20 mouse cellular contexts compared by ENCODE assay signal in the genomic region with DNA sequence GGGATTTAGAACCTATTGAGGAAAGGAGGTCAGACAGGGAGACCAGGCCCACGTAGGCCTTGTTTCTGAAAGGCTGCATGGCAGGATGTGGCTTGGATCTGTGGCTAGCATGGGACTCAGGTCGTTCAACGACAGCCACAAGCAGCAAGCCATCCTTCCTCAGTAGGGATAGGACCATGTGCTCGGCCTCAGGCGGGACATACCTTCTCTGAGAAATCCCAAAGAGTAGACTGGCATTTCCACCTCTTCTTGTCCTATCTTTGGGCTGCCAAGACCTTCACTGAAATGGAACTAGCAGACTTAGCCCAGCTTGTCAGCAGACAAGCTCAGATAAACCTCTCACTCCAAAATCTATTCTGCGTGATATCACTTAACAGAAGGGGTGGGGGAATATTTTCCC.
DNase-seq lines count a peak whose midpoint lies in the region; ATAC-seq lines count a peak whose summit lies in the region.
"Had no signal": no experiment of that assay in that cellular context is flagged by ENCODE, and none has a peak within 500 bp of the region (broad histone marks: within the 10 kb centered on the region; RNA-seq: fewer than 3 reads in every experiment).

No protein-coding gene starts in this region.

- no peak for ATAC-seq in heart, embryonic 11.5 days (replicated peaks; ENCODE audit: insufficient number of reproducible peaks, low FRiP score, low TSS enrichment)
- ATAC-seq in heart, embryonic 15.5 days (replicated peaks; ENCODE audit: insufficient number of reproducible peaks, insufficient read depth, low FRiP score, low read depth), result no peak
- no peak for ATAC-seq in heart, embryonic 16.5 days (replicated peaks; ENCODE audit: extremely low read depth, insufficient read depth, low FRiP score)
- no peak for ATAC-seq in megakaryocyte-erythroid progenitor cell, adult 5-6 weeks (replicated peaks; ENCODE audit: low FRiP score, low TSS enrichment, poor library complexity, severe bottlenecking)
- ATAC-seq: CD4-positive, CD25-positive, alpha-beta regulatory T cell, adult 4 months; forebrain, embryonic 13.5 days; forebrain, postnatal 0 days; intestine, embryonic 16.5 days had no signal

- H3K4me3 ChIP-seq in heart, embryonic 11.5 days (ENCODE audit: low read depth, low read length), result no peak overlapping the region
- H3K4me3 ChIP-seq in heart, embryonic 15.5 days, result no peak overlapping the region
- H3K4me3 ChIP-seq in heart, embryonic 16.5 days (ENCODE audit: low read length), result no peak overlapping the region
- H3K4me3 ChIP-seq: embryonic facial prominence, embryonic 10.5 days; forebrain, embryonic 13.5 days; hindbrain, embryonic 15.5 days had no signal

- WGBS in heart, embryonic 11.5 days (ENCODE audit: insufficient replicate concordance), result 63% methylated on average over 6 of the region's 6 CpGs
- 48% methylated on average over 6 of the region's 6 CpGs for WGBS in heart, embryonic 15.5 days
- WGBS in heart, embryonic 16.5 days, result 53% methylated on average over 6 of the region's 6 CpGs

- no peaks in the 10 kb centered on the region for H3K27me3 ChIP-seq in heart, embryonic 11.5 days (ENCODE audit: control insufficient read depth, insufficient read depth, low read length)
- H3K27me3 ChIP-seq in heart, embryonic 15.5 days, result no peaks in the 10 kb centered on the region
- no peaks in the 10 kb centered on the region for H3K27me3 ChIP-seq in heart, embryonic 16.5 days (ENCODE audit: control insufficient read depth, insufficient read depth, low read length)
- H3K27me3 ChIP-seq: forebrain, embryonic 13.5 days; hindbrain, embryonic 15.5 days had no signal

- no peak overlapping the region for H3K9ac ChIP-seq in heart, embryonic 11.5 days (ENCODE audit: low read depth, low read length)
- H3K9ac ChIP-seq in heart, embryonic 15.5 days, result 0 out of 2 replicates have a peak overlapping the region, but pooled peaks have one; percentile 9
- no peak overlapping the region for H3K9ac ChIP-seq in heart, embryonic 16.5 days (ENCODE audit: low read length)
- H3K9ac ChIP-seq: forebrain, embryonic 13.5 days; forebrain, postnatal 0 days; hindbrain, embryonic 15.5 days had no signal

- no peak for DNase-seq in heart, postnatal 4 days
- no peak for DNase-seq in heart, adult 18-20 months
- DNase-seq: adrenal gland, adult 8-10 months; adrenal gland, postnatal 36 days; B cell, adult 2 months; cerebellum, adult 2 months; cerebellum, postnatal 10 days; forebrain, postnatal 0 days; gastrocnemius, postnatal 14 days; kidney, adult 2 months had no signal

- no peaks in the 10 kb centered on the region for H3K9me3 ChIP-seq in heart, embryonic 11.5 days (replicated peaks; ENCODE audit: control insufficient read depth, low read length)
- H3K9me3 ChIP-seq in heart, embryonic 15.5 days (replicated peaks), result no peaks in the 10 kb centered on the region
- no peaks in the 10 kb centered on the region for H3K9me3 ChIP-seq in heart, embryonic 16.5 days (replicated peaks; ENCODE audit: control insufficient read depth, low read length)
- H3K9me3 ChIP-seq: embryonic facial prominence, embryonic 10.5 days; forebrain, embryonic 13.5 days; G1E; hindbrain, embryonic 15.5 days had no signal

- 0 out of 2 replicates have a peak overlapping the region, but pooled peaks have one; percentile 35 for H3K27ac ChIP-seq in heart, embryonic 11.5 days (ENCODE audit: low read depth, low read length)
- H3K27ac ChIP-seq in heart, embryonic 15.5 days, result peak overlapping the region; percentile 82
- H3K27ac ChIP-seq in heart, embryonic 16.5 days (ENCODE audit: low read length), result peak overlapping the region; percentile 82
- H3K27ac ChIP-seq: embryonic facial prominence, embryonic 10.5 days; forebrain, embryonic 13.5 days; hindbrain, embryonic 15.5 days had no signal

- H3K4me2 ChIP-seq in heart, embryonic 11.5 days, result no peak overlapping the region
- H3K4me2 ChIP-seq in heart, embryonic 15.5 days, result no peak overlapping the region
- H3K4me2 ChIP-seq in heart, embryonic 16.5 days (ENCODE audit: low read depth, low read length), result no peak overlapping the region
- H3K4me2 ChIP-seq: forebrain, embryonic 13.5 days; hindbrain, embryonic 15.5 days had no signal

- peaks cover 23% of the 10 kb centered on the region for H3K4me1 ChIP-seq in heart, embryonic 11.5 days (ENCODE audit: control insufficient read depth, insufficient read depth, low read length)
- peaks cover 78% of the 10 kb centered on the region for H3K4me1 ChIP-seq in heart, embryonic 15.5 days (replicated peaks)
- peaks cover 67% of the 10 kb centered on the region for H3K4me1 ChIP-seq in heart, embryonic 16.5 days (ENCODE audit: control insufficient read depth, insufficient read depth, low read length)

- no peaks in the 10 kb centered on the region for H3K36me3 ChIP-seq in heart, embryonic 11.5 days (ENCODE audit: control insufficient read depth, insufficient read depth, low read length)
- H3K36me3 ChIP-seq in heart, embryonic 15.5 days, result no peaks in the 10 kb centered on the region
- H3K36me3 ChIP-seq in heart, embryonic 16.5 days (ENCODE audit: control insufficient read depth, insufficient read depth), result 0 out of 2 replicates have a peak, but pooled peaks cover 3% of the 10 kb centered on the region
- H3K36me3 ChIP-seq: embryonic facial prominence, embryonic 10.5 days; G1E; hindbrain, embryonic 15.5 days had no signal
